Mouse (Mus musculus) 3134 (cell line): ENCODE results near the gene Gm9913.

Source experiments
- DNase-seq: peaks from one replicate; pipeline ENCODE4 v3.0.0-alpha.2; 2011; ENCODE audit warnings: low spot score; ENCODE audit not compliant: insufficient read length; ENCODE audit errors: extremely low read depth

Gm9913 gene

DNA sequence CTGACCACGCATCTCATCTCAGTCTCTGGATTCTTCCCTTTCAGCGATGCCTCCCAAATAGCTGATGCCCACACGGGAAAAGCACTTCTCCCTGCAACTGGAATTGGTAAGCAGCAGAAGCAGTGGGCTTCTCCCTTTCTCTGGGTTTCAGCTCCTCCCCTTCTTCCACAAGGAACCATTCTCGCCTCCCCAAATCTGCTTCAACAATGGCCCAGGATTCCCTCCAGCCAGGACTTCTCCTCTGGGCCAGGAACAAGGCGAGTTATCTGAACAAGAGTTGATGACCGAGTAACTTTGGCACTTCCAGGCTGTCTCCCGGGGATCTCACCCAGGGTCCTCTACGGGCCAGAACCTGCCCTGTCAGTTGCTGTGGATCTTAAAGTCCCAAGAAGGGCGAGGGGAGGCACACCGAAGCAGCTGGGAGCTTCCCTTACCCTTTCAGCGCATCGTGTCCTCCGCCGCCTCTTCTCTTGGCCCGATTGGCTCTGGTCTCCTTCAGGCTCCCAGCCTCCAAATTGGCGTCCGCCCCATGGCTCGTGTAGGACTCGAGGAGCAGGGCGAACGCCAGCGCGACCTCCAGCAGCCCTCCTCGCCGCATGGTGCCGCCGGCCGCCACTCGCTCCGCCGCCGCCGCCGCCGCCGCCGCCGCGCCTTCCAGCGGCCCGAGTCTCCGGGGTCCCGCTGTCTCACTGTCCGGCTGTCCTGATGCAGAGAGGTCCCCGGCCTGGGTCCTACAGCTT lies at the start of gene Gm9913:
Gm9913 (plus strand) TSS at position 84 of the 740 bp plus-strand sequence.
- no peak for DNase-seq

DNA sequence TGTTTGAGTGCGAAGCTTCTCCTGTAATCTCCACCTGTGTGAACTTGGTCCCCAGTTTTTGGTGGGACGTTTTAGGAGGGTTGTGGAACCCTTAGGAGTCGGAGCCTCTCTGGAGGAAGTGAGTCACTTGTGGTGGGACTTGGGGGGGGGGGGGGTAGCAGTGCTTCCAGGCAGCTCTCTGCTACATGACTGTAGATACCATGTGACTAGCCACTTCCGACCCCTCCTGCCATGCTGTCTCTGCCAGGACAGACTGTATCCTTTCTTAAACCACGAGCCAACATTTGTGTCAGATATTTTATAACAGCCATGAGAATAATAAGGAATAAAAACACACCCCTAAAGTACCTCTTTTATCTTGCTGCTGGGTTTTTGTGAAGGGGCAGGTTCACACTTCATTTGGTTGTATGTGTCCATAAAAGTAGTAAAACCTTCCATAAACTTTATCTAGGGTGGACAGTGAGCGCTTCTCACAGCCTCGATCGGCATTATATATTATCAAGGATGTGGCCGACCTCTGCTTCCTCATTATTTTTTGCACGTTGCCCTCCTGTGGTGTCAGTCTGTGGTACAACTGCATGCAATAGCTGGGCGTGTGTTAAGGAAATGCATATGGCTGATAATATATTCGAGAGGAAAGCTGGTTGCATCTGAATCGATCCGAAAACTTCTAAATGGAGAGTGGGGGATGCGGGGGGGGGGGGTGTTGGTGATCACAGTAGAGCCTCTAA lies 48.7 kb upstream of the Gm9913 start:
- no peak for DNase-seq

DNA sequence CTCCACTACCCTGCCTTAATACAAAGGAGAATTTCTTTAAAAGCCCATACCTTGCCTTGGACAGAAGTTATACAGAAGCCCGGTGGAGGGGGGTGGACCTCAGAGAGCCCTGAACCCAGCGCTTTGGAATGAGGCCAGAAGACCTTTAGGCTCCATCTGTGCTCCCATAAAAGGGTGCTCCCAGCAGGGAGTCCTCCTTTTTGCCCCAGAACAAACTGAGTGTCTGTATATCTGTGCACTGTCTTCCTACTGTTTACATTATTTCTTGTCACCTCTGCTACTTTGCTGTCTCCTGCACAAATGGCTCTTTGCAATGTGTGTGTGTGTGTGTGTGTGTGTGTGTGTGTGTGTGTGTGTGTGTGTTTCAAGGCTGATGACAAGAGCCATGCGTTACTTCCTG lies 45.8 kb upstream of the Gm9913 start:
- DNase-seq, result no peak

DNA sequence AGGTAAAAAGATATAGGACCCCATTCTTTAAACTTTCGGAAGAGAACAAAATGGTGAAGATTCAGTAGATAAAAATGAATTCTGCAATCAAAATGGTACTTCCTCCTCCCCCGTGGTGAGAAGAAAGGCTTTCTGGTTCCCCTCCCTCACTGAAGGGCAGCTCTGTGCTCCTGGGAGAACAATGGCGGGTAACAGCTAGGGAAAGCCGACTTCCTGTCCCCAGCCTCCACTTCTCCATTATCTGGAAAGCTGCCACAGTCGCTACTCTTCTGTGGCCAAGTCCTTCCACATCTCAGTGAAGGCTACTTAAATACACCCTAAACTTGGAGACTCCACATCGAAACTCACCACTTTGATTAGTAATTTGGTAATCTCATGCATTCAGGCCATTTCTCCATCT lies 40.9 kb upstream of the Gm9913 start:
- DNase-seq, result no peak

DNA sequence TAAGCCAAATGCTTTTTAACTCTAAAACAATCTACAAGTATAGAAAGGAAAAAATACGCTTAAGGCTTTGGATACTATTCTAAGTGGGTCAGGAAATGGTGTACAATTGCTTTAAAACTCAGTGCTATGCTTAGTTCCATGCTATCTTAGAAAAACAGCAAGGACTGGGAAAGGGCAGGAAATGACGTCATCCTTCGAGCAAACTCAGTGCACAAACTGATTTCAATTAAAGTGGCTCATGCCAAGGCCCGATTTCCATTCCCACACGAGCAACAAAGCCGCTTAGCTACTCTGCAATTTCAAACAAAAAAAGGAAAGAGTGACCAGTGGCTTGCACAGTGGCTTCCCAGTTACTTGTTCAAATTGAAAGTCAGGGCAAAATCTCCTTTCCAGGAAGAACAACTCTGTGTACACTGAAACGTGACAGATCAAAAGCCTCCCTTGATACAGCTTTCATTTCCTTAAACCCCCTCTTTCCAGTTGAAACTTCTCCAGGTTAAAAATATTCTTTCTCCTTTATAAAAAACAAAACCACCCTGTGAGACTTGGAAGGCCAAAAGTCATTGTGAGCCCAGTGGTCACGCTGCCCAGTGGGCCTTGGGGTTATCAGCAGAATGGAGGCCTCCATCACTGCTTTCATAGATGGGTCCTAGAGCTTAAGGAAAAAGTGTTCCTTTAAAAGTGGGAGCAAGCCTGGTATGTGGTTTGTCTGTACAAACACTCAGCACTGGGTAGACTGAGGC lies 34.2 kb upstream of the Gm9913 start:
- DNase-seq, result no peak

DNA sequence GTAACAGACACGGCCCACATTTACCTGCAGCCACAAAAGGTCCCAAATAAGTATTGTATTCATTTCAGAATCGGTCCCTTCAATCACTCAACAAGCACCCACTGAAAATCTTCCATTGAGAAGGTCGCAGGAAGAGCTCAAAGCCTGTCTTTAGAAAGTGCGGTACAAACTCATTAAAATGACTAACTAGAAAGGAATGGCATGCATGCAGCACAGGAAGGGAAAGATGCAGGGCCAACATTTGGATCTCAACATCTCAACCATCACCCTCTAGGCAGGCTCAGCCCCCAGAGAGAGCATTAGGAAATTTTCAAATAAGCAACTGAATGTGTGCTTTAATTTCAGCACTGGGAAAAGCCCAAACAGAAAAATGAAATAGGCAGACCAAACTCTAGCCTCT lies 33.2 kb upstream of the Gm9913 start:
- peak; percentile 47 for DNase-seq

DNA sequence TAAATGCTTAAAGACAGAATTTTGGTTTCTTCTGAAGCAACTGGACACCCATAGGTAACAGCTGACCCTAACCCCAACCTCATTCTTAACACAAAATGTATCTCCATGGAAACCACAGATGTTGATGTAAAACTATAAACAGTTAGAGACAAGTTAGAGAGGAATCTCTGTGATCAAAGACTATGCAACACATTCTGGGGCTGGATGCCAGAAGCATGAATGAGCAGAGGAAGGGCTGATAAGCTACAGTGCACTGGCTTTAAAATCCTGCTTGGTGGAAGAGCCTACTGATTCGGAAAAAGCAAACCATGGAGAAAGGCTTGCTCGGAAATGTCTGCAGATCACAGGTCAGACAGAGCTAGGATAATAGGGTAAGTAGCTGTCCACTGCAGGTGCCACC lies 31.7 kb upstream of the Gm9913 start:
- DNase-seq, result no peak

DNA sequence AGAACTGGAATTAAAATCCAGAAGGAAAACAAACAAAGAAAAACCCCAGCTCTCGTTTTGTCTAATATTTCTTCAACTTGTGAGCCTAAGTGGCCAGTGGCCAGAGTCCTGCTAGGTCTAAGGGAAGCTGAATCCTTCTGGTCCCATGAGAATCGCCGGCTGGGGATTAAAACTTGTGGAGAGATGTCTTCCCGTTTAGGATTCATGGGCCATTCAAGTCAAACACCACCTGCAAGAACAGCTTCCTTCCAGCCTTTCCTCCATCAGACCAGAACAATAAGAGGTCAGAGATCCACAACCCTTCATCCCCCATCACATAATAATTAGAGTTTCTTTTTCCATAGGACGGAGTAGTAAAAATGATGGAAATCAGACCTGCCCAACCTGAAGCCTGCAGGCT lies 30.2 kb upstream of the Gm9913 start:
- no peak for DNase-seq

DNA sequence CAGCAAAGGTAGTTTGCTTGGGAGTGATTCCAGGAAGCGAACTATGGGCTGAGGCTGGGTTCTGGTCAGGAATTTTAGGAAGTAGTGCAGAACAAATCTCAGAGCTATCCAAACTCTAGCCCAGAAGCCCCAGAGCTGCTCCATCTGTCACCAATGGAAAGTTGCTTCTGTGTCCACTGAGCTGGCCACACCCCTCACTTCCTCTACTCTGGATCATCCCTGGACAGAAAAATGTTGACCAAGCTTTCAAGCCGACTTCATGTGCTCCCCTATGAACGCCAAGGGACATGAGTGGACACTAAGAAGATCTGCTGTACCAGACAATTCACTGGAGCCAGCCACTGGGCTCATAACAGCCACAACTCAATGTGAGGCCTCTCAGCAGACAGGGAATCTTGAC lies 28.7 kb upstream of the Gm9913 start:
- no peak for DNase-seq

DNA sequence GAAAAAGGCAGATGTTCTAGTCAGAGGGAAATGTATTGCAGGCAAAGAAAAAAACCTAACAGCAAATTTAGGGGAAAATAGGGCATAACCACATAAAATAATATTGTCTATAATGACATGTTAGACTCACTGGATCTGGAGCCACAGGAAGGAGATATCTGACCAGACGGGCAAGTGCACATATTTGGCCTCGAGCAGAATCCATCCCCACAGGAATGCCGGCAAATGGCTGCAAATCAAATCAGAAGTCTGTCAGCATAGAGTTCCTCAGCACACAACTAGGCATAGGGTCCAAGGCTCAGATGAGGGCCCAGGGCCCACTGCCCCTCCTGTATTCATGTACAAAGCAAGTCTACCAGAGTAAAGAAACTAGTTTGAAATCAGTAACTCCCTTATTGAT lies 27.5 kb upstream of the Gm9913 start:
- DNase-seq, result no peak

DNA sequence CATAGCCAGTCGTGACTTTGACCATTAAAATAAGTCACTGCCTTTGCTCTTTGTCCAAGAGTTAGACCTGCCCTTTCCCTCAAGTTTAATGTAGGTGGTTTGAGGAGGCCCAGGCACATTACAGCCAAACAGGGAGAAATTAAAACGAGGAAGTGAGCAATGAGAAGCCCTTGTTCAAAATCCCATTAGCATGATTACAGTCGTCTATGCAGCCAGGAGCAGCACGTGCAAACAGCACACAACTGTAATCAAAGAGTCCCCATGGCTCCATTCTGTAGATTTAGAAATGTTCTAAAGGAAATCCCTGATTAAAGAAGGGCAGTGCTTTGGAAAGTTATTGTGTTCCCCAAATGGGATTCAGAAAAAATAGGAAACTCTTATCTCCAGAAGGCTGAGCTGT lies 26.2 kb upstream of the Gm9913 start:
- DNase-seq, result no peak

DNA sequence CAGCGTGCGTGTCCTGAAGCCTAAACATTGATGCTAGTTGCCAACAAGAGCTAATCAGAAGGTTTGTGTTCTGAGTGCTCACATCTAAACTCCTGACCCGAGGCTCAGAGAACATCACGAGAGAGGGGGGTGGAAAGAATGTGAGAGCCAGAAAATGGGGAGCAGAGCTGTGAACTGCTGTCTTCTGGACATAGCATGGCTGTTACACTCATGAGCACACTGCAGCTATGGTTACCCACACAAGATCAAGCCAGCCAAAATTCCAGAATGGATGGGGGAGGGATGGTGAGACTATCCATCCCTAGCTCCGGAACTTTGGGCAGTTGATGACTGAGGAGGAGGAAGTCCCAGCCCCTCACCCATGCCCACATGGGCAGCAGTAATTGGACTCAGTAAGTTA lies 24.8 kb upstream of the Gm9913 start:
- DNase-seq, result no peak

DNA sequence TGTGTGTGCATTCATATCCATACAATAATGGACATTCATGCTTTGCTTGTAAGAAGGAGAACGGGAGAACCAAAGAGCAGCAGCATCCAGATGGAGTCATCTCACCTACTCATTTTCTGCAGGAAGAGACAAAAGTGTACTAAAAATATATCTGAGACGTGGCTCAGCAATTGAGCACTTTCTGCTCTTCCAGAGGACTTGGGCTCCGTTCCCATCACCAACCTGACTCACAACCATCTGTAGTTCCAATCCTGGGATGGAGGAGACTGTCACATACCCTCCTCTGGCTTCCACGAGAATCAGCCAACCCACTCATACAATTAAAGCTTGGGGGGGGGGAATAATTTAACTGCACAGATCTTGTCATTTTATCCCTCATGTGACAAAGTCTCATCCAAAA lies 23.8 kb upstream of the Gm9913 start:
- no peak for DNase-seq

DNA sequence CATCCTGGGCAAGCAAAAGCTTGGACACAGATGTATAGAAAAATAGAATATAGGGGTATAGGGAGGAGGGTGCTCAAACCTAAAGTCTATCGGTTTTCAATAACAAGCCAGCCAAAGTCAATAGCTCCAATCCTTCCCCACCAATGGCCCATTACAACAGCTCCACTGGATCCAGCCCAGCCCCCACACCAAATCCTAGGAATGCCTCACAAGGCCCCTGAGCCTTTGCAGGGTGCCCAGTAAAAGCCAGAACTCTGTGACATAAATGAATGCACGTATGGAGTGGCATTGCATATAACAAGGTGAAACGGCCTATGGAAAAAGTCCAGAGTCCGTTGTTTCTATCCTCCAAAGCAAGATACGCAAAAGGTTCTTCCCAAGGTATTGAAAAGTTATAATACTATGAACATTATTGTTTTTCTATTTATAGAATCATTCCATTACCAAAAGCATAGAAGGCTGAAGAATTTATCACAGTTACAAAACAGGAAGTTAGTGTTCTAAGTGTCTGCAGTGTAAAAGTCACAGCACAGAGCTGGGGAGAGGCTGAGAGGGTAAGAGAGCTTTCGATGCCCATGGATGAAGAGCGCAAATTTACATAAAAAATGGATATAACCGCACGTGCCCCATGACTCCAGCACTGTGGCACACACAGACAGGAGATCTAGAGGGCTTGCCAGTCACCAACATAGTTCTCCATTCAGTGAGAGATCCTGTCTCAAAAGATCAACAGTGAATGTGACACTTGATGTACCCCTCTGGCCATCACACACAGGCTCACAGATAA lies 23.2 kb upstream of the Gm9913 start:
- DNase-seq, result no peak

DNA sequence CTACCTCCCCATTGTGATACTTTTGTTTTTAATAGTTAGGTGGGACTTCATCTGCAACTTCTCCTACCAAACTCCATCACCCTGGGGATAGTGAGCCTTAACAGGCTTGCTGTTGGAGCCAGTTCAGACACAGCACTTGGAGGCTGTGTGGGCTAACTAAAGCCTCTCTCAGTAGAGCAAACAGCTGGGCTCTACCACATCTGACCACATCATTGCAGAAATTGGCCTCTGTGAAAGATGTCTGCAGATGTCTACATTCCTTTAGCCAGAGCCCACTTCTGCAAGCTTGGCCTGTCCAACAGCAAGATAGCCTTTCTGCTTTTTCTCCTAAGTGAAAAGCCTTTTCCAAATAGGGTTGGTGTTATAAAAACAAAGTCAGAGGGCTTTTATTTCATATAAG lies 20.7 kb upstream of the Gm9913 start:
- no peak for DNase-seq

DNA sequence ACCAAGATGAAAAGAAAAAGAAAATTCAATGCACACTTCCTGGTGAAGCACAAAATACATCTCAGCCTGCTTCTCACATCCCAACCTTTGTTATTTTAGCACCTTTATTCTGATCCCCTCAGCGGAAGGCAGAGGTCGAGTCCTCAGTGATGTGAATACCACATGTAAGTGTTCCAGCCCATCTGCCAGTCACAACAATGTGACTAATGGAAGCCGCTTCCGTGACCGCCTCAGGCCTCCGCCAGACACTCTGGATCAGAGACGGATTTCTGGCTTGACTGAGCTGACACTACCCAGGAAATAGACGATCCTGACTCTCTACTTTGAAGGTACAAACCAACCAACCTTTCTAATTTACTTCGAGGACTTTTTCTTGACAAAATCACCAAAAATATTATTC lies 20.0 kb upstream of the Gm9913 start:
- DNase-seq, result no peak

DNA sequence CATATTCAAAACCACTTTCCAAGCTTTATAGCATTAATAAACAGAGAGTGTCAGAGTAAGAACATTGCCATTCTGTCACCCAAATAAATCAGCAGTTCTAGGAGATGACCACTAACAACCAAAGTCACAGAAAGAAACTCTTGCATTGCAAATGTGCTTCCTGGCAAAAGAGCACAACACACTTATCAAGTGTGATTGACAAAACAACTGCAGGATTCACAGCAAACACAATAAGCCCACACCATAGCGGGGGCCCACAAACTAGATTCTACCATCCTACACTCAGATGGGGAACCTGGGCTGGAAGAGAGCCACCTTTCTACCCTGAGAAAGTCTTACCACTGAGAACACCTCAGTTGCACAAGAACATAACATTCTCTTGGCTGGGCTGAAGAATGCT lies 14.9 kb upstream of the Gm9913 start:
- no peak for DNase-seq

DNA sequence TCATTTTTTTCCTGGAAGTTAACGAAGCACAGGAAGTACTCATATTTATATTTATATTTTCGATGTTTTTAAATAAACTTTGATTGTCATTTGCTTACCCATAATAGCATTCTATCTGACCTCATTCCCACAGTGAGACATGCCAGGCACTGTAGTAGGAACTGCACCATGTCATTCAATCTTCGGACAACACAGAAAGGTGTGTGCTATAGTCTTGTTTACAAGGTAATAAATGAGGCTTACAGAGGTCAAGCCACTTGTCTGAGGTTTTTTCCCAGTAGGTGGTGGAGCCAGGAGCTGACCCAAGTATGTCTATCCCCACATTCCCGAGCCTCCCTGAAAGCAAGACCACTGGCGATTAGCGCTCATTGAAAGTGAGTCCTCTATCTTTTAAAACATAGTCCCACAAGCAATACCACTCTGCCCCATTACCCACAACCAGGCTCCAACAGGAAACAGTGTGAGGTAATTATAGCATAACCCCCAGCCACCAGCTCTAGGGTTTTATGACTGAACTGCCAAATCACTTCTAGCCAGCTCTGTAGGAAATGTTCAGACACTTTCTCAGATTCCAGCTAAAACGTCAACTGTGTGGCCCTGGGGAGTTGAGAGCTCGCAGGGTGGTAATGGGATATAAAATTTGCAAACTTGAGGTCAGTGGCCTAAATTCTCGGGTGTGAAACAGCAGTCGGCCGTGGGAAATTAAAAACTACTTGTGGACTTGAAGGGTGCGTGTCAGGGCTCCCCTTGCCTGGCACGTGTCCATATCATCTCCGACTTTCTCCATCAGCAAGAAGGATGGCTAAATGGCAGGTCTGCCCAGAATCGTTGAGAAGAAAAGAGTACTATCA lies 12.6 kb upstream of the Gm9913 start:
- DNase-seq, result no peak

DNA sequence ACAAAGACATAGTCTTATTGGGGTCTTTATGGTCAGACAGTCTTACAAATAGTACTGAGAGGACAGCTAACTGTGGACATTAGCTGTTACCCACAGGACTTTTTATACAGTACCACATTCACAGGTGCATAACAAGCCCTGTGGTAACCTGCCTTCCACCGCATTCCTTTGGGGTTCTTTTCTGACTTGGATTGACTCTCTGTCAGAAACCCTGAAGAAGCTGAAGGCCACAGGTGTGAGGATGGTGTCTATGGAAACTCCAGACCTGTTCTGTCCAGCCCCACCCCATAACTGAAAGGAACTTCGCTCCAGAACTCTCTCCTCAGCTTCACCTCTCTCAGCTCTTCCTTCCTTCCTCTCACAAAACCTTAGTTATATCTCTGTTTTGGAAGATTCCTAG lies 10.6 kb upstream of the Gm9913 start:
- no peak for DNase-seq
